Mouse (Mus musculus) embryonic facial prominence, embryonic 13.5 days (tissue): ENCODE data around the gene 1300017J02Rik. TPM values are rescaled to one million over a fixed set of nuclear protein-coding genes. Genes with fewer than 3 reads are reported as not detected.

Experiments used
- ATAC-seq: fragments of 200-750 bp; cut with Nextera tagmentation; 2 replicates; pipeline ENCODE4 v1.8.0; 2017; ENCODE audit warnings: low read depth; ENCODE audit not compliant: insufficient number of reproducible peaks, insufficient read depth, low FRiP score, low TSS enrichment
- H3K27ac ChIP-seq: fragments of 300-500 bp; sonication (generic); 2 replicates; pipeline ENCODE4 v1.5.1; 2015; ENCODE audit warnings: moderate library complexity, mild to moderate bottlenecking, inconsistent platforms
- H3K27me3 ChIP-seq: fragments of 300-500 bp; sonication (generic); 2 replicates; pipeline ENCODE4 v1.6.1; 2015; ENCODE audit warnings: mild to moderate bottlenecking, inconsistent platforms
- H3K36me3 ChIP-seq: fragments of 300-500 bp; sonication (generic); 2 replicates; pipeline ENCODE4 v1.6.1; 2015; ENCODE audit warnings: mild to moderate bottlenecking, inconsistent platforms
- H3K4me1 ChIP-seq: fragments of 300-500 bp; sonication (generic); 2 replicates; pipeline ENCODE4 v1.6.1; 2015; ENCODE audit warnings: inconsistent platforms
- H3K4me2 ChIP-seq: fragments of 300-500 bp; sonication (generic); 2 replicates; pipeline ENCODE4 v1.6.1; 2015; ENCODE audit warnings: moderate library complexity, mild to moderate bottlenecking, inconsistent platforms
- H3K4me3 ChIP-seq: fragments of 300-500 bp; sonication (generic); 2 replicates; pipeline ENCODE4 v1.5.1; 2015; ENCODE audit warnings: mild to moderate bottlenecking, inconsistent platforms
- H3K9ac ChIP-seq: fragments of 300-500 bp; sonication (generic); 2 replicates; pipeline ENCODE4 v1.6.1; 2015; ENCODE audit warnings: mild to moderate bottlenecking, inconsistent platforms
- H3K9me3 ChIP-seq: fragments of 300-500 bp; sonication (generic); 2 replicates; pipeline ENCODE4 v1.6.1; 2016; ENCODE audit warnings: inconsistent platforms
- WGBS: fragments of 180-500 bp; shearing (Covaris S2); methylation state at CpG from one replicate; pipeline ENCODE4 v1.1.7; 2015; ENCODE audit warnings: mixed read lengths; 5-methylcytosine and 5-hydroxymethylcytosine counted together
- polyA plus RNA-seq: library from polyadenylated mRNA; unstranded; fragments of >200 nt; fragmentation: Nextera tagmentation; extraction: Ambion mirVana; gene quantifications from 2 replicates; pipeline ENCODE4 v1.2.1, GENCODE M21; 2015

1300017J02Rik gene
- polyA plus RNA-seq, 1 experiment from 2014 or later: 3.0 TPM

DNA sequence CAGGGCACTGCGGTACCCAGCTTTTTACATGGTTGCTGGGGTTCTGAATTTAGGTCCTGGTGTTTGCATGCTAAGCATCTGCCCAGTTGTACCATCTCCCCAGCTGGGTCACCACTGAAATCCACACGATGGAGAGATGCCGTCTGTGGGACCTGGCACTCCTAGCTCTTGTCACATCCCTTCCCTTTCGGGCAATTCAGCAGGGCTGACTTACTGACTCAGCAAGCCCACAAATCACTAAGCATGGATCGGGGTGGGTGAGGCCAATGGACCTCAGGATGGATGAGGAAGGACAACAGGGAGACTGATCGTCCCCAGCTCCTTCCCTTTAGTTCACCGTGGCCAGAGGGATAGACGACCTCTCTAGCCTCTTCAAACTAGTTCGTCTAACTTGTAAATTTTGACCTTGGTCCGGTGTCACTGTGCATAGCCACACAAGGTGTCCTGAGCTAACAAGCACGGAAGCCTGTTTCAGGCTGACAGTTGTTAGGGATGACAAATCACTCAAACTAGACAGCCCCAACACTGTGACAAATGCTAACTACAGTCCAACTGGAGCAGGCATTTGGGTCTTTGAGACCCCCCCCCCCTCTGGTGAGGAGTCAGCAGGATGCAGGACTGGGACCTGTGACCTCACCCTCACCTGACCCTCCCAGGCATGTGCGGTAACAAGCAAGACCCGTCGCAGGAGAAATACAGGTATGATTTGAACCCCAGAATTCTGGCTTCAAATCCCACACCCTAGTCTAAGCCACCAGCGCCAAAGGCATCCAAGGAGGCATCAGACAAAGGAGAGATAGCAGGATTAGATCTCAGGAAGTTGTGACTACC, 75.6 kb downstream of the 1300017J02Rik start:
- no peaks in the 10 kb centered on the region for H3K36me3 ChIP-seq
- H3K9me3 ChIP-seq: no peaks in the 10 kb centered on the region
- no peaks in the 10 kb centered on the region for H3K27me3 ChIP-seq
- no peak overlapping the region for H3K4me3 ChIP-seq
- 83% methylated on average over 15 of the region's 15 CpGs for WGBS
- no peak overlapping the region for H3K27ac ChIP-seq
- H3K9ac ChIP-seq: no peak overlapping the region
- ATAC-seq: no peak
- H3K4me2 ChIP-seq: no peak overlapping the region
- H3K4me1 ChIP-seq: peaks cover 13% of the 10 kb centered on the region

- ATAC-seq: no peak
- Histone ChIP-seq H3K27me3 (no peaks in the 10 kb centered on the region), H3K36me3 (no peaks in the 10 kb centered on the region), H3K4me2 (no peak overlapping the region), H3K9ac (no peak overlapping the region), H3K4me3 (no peak overlapping the region), H3K27ac (no peak overlapping the region), H3K9me3 (no peaks in the 10 kb centered on the region), H3K4me1 (peaks cover 13% of the 10 kb centered on the region; the same call in 1 of the 2 replicates)
- 67% methylated on average over 13 of the region's 13 CpGs for WGBS
These were observed 76.4 kb downstream of the 1300017J02Rik start for GRCm38 (mm10) chr9:103228370-103229003.

DNA sequence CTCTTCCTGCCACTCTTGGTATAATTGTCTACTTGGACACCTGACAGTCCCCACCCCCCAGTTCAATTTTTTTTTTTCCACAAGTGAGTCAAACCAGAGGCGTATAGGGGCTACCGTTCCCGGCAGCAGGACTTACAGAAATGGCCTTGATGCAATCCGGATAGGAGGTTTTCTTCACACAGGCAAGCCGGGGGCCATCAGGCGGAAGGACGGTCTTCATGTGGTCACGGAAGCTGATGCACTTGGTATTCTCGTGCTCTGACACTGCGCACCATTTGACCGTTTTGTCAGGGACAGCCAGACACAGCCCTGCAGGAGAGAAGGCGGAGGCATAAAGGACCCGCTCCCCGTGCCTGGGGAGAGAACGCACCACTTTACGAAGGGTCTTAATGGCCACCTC, 77.1 kb downstream of the 1300017J02Rik start:
- no peak overlapping the region for H3K27ac ChIP-seq
- H3K9me3 ChIP-seq: no peaks in the 10 kb centered on the region
- 90% methylated on average over 16 of the region's 16 CpGs for WGBS
- H3K4me3 ChIP-seq: no peak overlapping the region
- no peak overlapping the region for H3K9ac ChIP-seq
- no peak for ATAC-seq
- no peaks in the 10 kb centered on the region for H3K27me3 ChIP-seq
- peaks cover 10% of the 10 kb centered on the region; the same call in 1 of the 2 replicates for H3K4me1 ChIP-seq
- no peak overlapping the region for H3K4me2 ChIP-seq
- no peaks in the 10 kb centered on the region for H3K36me3 ChIP-seq

- H3K4me2 ChIP-seq: no peak overlapping the region
- no peak for ATAC-seq
- 93% methylated on average over 15 of the region's 15 CpGs for WGBS
These were observed 78.1 kb downstream of the 1300017J02Rik start for GRCm38 (mm10) chr9:103226806-103227205.

GRCm38 (mm10) chr9:103225464-103225863, 79.4 kb downstream of the 1300017J02Rik start:
- no peak overlapping the region for H3K9ac ChIP-seq
- ATAC-seq: no peak
- 72% methylated on average over 3 of the region's 3 CpGs for WGBS

More at GRCm38 (mm10) chr9:103226806-103227205, 78.1 kb downstream of the 1300017J02Rik start:
- H3K4me1 ChIP-seq: peaks cover 8% of the 10 kb centered on the region; the same call in 1 of the 2 replicates
- no peaks in the 10 kb centered on the region for H3K27me3 ChIP-seq
- no peak overlapping the region for H3K27ac ChIP-seq
- no peaks in the 10 kb centered on the region for H3K36me3 ChIP-seq
- H3K4me3 ChIP-seq: no peak overlapping the region
- no peaks in the 10 kb centered on the region for H3K9me3 ChIP-seq
- H3K9ac ChIP-seq: no peak overlapping the region

GRCm38 (mm10) chr9:103224721-103225120, 80.2 kb downstream of the 1300017J02Rik start:
- H3K27ac ChIP-seq: no peak overlapping the region
- H3K4me2 ChIP-seq: no peak overlapping the region
- WGBS: 92% methylated on average over 7 of the region's 7 CpGs
- H3K9ac ChIP-seq: no peak overlapping the region
- no peaks in the 10 kb centered on the region; the same call in 1 of the 2 replicates for H3K4me1 ChIP-seq
- H3K27me3 ChIP-seq: no peaks in the 10 kb centered on the region
- no peaks in the 10 kb centered on the region for H3K9me3 ChIP-seq
- H3K4me3 ChIP-seq: no peak overlapping the region
- ATAC-seq: no peak
- H3K36me3 ChIP-seq: no peaks in the 10 kb centered on the region

More at GRCm38 (mm10) chr9:103225464-103225863, 79.4 kb downstream of the 1300017J02Rik start:
- no peaks in the 10 kb centered on the region for H3K36me3 ChIP-seq
- H3K27ac ChIP-seq: no peak overlapping the region
- H3K4me1 ChIP-seq: peaks cover 5% of the 10 kb centered on the region; the same call in 1 of the 2 replicates
- H3K9me3 ChIP-seq: no peaks in the 10 kb centered on the region
- H3K27me3 ChIP-seq: no peaks in the 10 kb centered on the region
- no peak overlapping the region for H3K4me2 ChIP-seq
- no peak overlapping the region for H3K4me3 ChIP-seq

- H3K4me1 ChIP-seq: no peaks in the 10 kb centered on the region
- H3K4me2 ChIP-seq: no peak overlapping the region
- no peaks in the 10 kb centered on the region; the same call in 1 of the 2 replicates for H3K27me3 ChIP-seq
- H3K4me3 ChIP-seq: no peak overlapping the region
- no peak for ATAC-seq
- H3K9ac ChIP-seq: no peak overlapping the region
- 71% methylated on average over 6 of the region's 6 CpGs for WGBS
- H3K27ac ChIP-seq: no peak overlapping the region
- no peaks in the 10 kb centered on the region for H3K9me3 ChIP-seq
- no peaks in the 10 kb centered on the region for H3K36me3 ChIP-seq
These were observed 90.6 kb downstream of the 1300017J02Rik start for GRCm38 (mm10) chr9:103214281-103214680.

GRCm38 (mm10) chr9:103213631-103214030, 91.3 kb downstream of the 1300017J02Rik start:
- 72% methylated on average over 2 of the region's 2 CpGs for WGBS
- Histone ChIP-seq H3K9ac (no peak overlapping the region), H3K27ac (no peak overlapping the region)

GRCm38 (mm10) chr9:103212654-103213420, 92.0 kb downstream of the 1300017J02Rik start:
- no peaks in the 10 kb centered on the region for H3K9me3 ChIP-seq
- H3K4me1 ChIP-seq: no peaks in the 10 kb centered on the region
- no peaks in the 10 kb centered on the region for H3K36me3 ChIP-seq
- no peak overlapping the region for H3K27ac ChIP-seq
- H3K4me3 ChIP-seq: peak overlapping the region; percentile 20
- 0 out of 2 replicates have a peak overlapping the region, but pooled peaks have one; percentile 2 for H3K9ac ChIP-seq
- H3K4me2 ChIP-seq: peak overlapping the region; percentile 31
- ATAC-seq: no peak
- H3K27me3 ChIP-seq: no peaks in the 10 kb centered on the region; the same call in 1 of the 2 replicates
- WGBS: 77% methylated on average over 28 of the region's 28 CpGs

More at GRCm38 (mm10) chr9:103213631-103214030, 91.3 kb downstream of the 1300017J02Rik start:
- ATAC-seq: no peak
- no peaks in the 10 kb centered on the region for H3K9me3 ChIP-seq
- no peak overlapping the region for H3K4me2 ChIP-seq
- no peaks in the 10 kb centered on the region; the same call in 1 of the 2 replicates for H3K27me3 ChIP-seq
- H3K4me3 ChIP-seq: no peak overlapping the region
- H3K36me3 ChIP-seq: no peaks in the 10 kb centered on the region
- H3K4me1 ChIP-seq: no peaks in the 10 kb centered on the region

DNA sequence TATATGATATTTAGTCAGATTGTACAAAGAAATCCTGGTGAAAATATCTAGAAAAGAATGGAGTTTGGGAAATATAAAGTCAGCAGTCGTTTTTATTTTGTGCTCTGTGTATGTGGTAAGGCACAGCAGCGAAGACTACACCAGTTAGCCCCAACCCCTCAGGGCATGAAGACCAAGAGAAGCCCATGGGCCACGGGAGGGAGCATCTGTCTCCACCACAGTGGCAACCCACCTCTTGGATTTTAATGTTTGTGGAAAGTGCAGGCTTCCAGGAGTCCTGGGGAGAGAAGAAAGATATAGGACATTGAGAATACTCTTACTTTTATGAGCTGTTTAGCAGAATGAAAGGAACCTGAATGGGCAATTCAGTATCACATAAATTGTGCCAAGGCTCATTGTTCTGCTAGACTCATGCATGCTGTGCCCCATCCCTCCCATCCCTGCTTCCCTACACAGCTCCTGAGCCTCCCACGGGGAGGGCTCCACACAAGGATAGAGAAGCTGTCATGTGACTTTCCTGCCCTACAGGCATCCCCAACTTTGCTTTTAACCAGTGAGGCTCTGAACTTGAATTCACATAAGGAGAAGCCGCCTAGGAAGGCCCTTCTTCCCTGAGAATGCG, 96.0 kb downstream of the 1300017J02Rik start:
- no peak for ATAC-seq
- H3K36me3 ChIP-seq: no peaks in the 10 kb centered on the region
- H3K9ac ChIP-seq: no peak overlapping the region
- no peak overlapping the region for H3K4me3 ChIP-seq
- H3K27me3 ChIP-seq: no peaks in the 10 kb centered on the region
- H3K9me3 ChIP-seq: no peaks in the 10 kb centered on the region
- H3K27ac ChIP-seq: no peak overlapping the region
- H3K4me1 ChIP-seq: no peaks in the 10 kb centered on the region
- 47% methylated on average over 6 of the region's 6 CpGs for WGBS
- no peak overlapping the region for H3K4me2 ChIP-seq

GRCm38 (mm10) chr9:103207846-103208245, 97.0 kb downstream of the 1300017J02Rik start:
- ATAC-seq: peak; percentile 73; the same call in 1 of the 2 replicates
- peak overlapping the region; percentile 33 for H3K4me3 ChIP-seq
- H3K4me2 ChIP-seq: peak overlapping the region; percentile 58
- no peaks in the 10 kb centered on the region for H3K27me3 ChIP-seq
- H3K9ac ChIP-seq: peak overlapping the region; percentile 36; the same call in 1 of the 2 replicates
- H3K4me1 ChIP-seq: no peaks in the 10 kb centered on the region
- WGBS: 7% methylated on average over 16 of the region's 16 CpGs
- H3K27ac ChIP-seq: no peak overlapping the region
- H3K9me3 ChIP-seq: no peaks in the 10 kb centered on the region
- H3K36me3 ChIP-seq: no peaks in the 10 kb centered on the region
